Mouse (Mus musculus) gastrocnemius, postnatal 25 days (tissue): ENCODE measurements around the gene Gata3. TPM values are rescaled to one million over a fixed set of nuclear protein-coding genes. Genes with fewer than 3 reads are reported as not detected.

Experiments used
- DNase-seq: peaks from one replicate; pipeline ENCODE4 v3.0.0; 2022
- total RNA-seq, 2 experiments: library from RNA; stranded (reverse); gene quantifications; 1 replicate in 1 of 2; 2 replicates in 1 of 2; pipeline ENCODE4 v1.2.3; 2021

Gata3 gene
- total RNA-seq, 2 experiments from 2014 or later = 0.43 to 0.54 TPM

DNA sequence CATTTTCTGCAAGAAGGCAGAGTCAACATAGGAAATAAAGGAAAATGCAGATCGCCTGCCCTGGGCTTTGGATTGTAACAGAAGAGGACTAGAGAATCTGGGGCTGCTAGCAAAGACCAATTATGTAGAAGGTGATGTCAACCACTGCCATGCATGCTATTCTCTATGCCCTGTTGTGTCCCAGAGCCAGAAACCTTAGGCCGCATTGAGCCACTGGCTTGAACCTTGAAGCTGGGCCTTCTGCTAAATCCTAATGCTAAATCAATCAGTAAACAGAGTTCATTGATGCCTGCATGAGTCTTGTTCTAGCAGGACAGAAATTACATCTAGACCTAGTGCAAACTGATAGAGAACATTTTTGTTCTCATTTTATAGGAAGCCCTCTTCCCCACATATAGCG is 3.8 kb downstream of the Gata3 start:
- no peak for DNase-seq

DNA sequence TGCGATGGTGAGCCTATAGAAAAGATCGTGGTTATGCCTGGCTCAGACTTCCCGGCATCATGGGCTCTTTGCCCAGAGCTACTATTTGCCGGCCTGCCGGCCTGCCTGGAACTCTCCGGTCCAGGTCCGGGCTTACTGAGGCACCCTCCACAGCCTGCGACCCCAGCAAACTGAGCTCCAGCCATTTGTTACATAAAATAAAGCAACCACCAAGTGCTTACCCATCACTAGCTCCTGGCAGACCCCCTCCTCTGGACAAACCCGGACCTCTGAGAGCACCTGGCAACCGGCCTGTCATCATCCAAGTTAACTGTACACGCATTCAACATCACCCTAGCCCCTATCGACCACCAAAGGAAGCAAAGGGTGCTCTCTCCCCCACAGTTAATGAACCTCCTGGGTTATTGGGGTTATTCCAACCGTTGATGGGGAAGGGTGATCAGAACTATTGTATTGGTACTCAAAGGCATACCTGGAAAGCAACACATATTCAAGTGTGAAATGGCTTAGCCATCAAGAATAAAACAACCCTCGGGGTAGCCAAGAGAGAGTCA is 4.5 kb downstream of the Gata3 start:
- no peak for DNase-seq

- DNase-seq = no peak
Observed at GRCm38 (mm10) chr2:9884533-9885216, 5.2 kb downstream of the Gata3 start.

- DNase-seq = no peak
Observed at GRCm38 (mm10) chr2:9883803-9884532, 5.9 kb downstream of the Gata3 start.

- DNase-seq = no peak
Observed at GRCm38 (mm10) chr2:9882926-9883802, 6.7 kb downstream of the Gata3 start.

DNA sequence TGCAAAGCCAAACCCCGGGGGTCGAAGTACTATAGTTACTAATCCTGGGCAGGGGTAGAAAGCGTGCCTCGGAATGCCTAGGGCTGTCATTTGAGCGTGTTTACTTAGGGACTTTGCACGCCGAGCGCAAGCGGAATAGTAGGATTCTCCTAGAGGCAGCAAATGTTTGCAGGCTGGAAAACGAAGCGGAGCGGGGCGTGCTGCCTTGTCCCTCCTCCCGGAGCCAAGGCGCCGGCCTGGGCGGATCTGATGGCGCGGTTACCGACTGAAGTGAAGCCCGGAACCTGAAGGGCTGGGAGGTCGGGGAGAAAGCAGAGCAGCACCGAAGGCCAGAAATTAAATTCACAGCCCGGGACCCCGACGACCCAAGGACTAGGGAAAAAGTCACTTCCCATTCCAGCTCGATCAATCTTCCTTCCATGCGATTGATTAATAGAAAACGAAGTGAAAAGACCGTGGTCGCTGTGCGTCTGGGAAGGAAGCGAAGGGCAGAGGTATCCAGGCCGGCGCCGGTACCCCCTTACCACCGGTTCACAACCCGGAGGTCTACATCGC is 7.4 kb downstream of the Gata3 start:
- DNase-seq = no peak

DNA sequence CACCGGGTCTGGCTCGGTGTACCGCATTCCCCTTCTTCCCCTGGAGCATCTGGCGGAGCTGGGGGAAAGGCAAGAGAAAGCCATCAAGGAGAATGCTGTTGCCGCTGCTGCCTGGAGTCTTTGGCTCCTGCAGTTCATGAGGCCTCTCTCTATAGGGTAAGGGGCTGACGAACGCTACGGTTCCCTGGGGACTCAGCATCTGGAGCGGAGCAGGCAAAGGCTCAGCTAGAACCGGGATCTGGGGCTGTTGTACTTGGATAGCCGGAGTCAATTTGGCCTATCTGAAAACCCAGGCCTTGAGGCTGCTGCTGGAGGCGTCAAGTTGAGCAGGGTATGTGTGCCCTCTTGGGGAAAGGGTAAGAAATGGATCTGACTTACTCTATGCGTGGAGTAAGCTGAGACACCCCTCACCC is 8.2 kb downstream of the Gata3 start:
- DNase-seq = no peak

DNA sequence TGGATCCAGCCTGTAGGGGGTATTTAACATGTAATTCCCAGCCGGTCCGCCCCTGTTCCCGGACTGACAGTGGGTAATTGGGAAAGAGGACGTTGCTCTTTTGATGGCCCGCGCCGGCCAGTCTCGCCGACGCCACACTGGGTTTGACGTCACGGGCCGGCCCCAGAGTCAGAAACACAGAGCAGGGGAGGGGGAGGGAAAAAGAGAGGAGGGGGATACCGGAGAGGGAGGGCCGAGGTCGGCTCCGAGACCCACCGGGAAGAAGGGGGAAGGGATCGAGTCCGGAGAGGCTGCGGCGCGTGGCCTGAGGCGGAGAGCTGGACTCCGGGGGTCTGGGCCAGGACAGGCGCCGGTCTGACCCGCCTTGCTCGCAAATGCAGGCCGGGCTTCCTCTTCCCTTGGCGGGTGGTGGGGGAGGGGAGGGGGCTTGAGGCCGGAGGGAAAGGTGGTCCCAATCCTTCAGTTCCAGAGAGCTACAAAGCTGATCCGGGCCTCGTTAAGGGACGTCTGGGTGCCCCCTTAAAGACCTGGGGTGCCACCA is 8.7 kb downstream of the Gata3 start, which contains the start of gene 4930412O13Rik:
TSS of gene 4930412O13Rik (plus strand) at position 202 of the 541 bp plus-strand sequence.
- DNase-seq = no peak

DNA sequence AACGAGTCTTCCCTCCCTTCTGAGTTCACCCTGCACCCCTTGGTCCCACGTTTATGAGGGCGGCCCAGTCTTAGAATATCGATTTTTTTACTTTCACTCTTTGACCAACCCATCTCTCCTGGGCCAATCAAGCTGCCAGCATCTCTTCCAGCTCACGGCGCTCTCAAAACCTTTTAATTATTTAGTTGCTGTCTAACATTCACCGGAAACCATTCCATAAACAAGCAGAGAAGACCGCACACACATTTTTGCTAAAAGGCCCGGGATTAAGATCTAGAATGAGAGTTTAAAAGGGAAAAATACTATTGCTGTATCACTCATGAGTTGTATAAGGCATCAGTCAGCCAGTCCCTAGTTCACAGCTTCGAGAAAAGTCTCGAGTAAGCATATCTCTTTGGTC is 9.6 kb downstream of the Gata3 start:
- DNase-seq = no peak

DNA sequence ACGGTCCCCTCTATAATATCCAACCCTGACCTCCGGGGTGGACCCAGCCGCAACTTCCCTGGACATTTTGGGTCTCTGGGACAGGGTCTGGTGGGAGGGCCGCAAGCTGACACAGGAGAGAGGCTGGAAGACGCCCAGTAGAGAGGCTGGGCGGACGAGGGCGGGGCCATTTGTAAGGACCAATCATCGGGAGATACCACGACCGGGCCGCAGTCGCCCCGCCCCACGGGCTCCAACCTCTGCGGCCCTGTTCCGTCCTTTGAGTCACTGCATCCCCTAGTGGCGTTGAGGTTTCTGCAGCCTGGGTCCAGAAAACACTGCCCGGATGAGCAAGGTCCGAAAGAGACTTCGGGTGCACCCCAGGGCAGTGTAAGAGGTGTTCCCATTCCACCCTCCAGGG is 10.3 kb downstream of the Gata3 start:
- peak; percentile 91 for DNase-seq

DNA sequence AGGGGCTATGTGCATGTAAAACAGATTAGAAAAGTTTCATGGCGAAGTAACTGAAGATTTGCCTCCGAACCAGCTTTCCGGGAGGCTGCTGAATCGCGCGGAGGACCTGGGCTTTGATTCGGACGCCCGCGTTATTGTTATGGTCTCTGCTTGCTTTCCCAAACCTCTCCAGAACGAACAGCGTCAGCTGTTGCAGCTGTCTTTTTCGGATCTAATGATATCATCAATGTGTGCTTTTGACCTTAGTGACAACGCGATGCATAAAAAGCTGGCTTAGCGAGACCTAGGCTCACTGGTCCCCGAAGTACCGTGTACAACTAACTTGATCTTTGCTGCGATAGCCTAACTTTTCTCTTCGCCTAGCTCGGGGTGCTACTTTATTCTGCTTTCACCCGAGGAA is 10.7 kb downstream of the Gata3 start:
- DNase-seq = no peak

DNA sequence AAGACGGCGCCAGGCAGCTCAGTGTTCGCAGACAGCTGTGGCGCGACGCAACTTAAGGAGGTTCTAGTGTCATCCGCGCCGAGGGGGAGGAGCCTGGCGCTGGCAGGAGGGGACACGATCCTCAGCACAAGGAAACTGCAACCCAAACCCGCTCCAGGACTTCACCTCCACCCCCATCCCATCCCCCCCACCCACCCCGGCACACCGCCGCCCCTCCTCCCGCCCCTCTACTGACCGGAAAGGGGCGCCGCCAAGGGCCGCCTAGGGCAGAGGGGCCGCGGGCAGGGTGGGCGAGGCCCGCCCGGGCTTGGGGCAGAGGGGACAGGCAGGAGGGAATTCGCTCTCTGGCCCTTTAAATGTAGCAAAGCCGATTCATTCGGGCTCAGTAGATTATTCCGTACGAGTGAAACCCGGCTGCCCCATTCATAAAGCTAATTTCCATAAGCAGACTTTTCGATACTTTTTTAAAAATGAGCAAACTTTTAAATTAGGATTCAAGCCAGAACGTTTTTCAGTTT is 11.2 kb downstream of the Gata3 start:
- DNase-seq = peak; percentile 46

DNA sequence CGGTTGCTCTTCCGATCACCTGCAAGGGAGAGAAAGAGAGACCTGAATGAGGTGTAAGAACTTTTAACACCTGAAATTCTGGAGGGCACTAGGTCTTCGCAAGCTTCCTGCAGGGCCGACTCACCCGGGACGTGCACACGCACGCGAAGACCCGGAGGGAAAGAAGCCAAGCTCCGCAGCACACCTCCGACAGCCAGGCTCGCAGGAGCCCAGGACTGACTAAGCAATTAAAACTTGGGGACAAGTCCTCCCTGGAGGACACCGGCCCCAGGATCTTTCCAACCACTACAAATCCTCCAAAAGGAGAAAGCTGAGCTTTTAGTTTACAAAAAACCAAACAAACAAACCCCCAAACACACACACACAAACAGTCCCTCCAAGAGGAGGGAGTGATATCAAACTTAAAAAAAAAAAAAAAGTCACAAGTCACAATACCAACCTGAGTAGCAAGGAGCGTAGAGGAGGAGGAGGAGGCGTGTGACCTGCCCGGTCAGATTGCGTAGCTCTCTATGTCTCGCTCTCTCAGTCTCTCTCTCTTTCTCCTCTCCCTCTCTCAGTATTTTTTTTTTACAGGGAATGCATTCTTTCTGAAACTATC is 11.8 kb downstream of the Gata3 start:
- no peak for DNase-seq

- DNase-seq = peak; percentile 19
Observed at GRCm38 (mm10) chr2:9877326-9877690, 12.5 kb downstream of the Gata3 start.

DNA sequence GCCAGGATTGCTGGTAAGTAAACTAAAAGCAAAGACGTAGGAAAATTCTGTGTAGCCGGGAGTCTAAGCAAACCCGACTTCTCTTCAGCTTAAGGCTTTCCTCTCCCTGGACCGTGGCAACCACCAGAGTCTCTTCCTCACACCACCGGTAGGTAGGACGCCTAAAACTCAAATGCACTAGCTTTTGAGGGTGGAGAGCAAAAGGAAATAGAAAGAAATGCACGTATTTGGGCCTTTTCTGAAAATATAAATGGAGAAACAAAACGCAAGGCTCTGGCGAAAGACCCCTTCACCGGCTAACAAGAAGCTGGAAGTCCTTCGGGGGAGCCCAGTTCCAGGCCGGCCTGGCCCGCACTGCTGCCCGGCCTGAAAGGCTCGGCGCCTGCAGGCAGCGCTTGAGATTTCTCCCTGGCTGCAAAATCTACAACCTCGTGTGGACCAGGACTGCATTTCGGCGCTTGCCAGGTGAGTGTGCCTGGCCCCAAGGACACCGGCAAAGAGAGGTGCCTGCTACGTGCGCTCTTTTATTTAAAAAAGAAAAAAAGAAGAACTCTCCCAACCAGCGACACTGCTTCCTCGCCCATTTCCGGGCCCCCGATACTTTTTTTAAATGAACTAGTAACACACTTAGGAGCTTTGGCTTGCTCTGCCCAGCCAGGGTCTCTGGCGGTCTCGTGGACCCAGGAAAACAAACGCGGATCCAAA is 13.1 kb downstream of the Gata3 start:
- no peak for DNase-seq

- no peak for DNase-seq
Observed at GRCm38 (mm10) chr2:9875676-9876357, 14.0 kb downstream of the Gata3 start.

GRCm38 (mm10) chr2:9875220-9875619 is 14.6 kb downstream of the Gata3 start:
- no peak for DNase-seq

DNA sequence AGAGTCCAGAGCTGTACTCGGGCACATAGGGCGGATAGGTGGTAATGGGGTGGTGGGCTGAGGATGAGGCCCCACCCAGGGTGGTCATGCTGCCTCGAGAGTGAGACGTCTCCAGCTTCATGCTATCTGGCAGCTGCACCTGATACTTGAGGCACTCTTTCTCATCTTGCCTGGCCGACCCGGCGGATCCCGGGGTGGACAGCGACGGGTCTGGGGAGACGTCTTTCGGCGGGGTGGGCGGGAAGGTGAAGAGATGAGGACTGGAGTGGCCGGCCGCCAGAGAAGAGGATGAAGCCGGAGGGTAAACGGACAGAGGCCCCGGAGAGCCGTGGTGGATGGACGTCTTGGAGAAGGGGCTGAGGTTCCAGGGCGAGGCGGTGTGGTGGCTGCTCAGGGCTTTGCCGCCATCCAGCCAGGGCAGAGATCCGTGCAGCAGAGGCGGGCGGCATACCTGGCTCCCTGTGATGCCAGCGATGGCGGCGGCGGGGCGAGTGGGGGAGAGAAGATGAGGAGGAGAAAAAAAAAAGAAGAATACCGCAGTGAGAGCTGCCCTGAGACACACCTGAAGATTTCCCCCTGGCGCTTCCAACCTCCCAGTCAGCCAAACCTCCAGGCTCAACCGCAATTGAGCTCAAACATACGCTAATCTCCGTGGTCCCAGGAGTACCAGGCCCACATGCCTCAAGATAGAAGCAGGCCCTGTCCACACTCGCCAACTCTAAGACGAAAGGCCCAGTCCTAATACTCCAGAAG is 15.2 kb downstream of the Gata3 start:
- no peak for DNase-seq

GRCm38 (mm10) chr2:9873757-9874156 is 16.1 kb downstream of the Gata3 start:
- DNase-seq = no peak
